8 mouse cellular contexts compared by ENCODE assay signal in the genomic region with DNA sequence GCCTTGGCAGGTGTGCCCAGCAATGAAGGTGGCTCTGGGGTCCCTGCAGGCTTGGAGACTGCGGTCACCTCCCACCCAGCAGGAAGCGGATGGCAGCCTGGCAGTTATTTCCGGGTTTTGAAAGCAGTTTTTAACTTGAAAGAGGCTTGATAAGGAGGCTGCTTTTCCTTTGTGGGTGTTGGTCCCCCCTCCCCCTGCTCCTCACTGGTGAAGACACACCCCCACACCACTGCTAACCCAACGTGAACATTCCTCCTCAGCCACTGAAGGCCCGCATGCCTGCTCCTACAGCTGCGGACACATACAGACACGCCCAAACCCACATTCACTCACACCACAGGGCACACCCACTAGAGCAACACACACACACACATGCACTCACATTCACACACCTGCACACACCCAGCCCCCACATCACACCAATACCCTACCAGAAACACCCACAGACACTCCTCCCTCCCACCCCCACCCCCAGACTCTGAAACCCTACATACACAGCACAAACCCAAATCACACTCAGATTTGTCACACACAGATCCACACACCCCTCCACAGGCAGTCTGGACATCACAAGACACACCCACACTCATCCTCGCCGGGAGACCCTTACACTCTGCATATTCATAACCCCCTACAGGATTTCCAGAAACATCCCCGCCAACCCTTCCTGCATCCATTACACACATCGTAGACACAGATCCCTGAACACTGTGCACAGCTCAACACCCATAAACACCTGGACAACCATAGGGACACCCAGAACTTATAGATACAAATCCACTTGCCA. TPM values are rescaled to one million over a fixed set of nuclear protein-coding genes. Genes with fewer than 3 reads are reported as not detected.
DNase-seq lines count a peak whose midpoint lies in the region; ATAC-seq and TF ChIP-seq lines count a peak whose summit lies in the region.

No protein-coding gene starts in this region.

- H3K27ac ChIP-seq in hindbrain, embryonic 10.5 days = peak overlapping the region; percentile 79
- H3K27ac ChIP-seq in hindbrain, postnatal 0 days = no peak overlapping the region; the same call in 1 of the 2 replicates
- peak overlapping the region; percentile 11; the same call in 1 of the 2 replicates for H3K27ac ChIP-seq in ES-E14 (ENCODE audit: insufficient read depth, low read depth, low read length, poor library complexity, severe bottlenecking)
- H3K27ac ChIP-seq in kidney, postnatal 0 days = peak overlapping the region; percentile 84

- no peaks in the 10 kb centered on the region for H3K9me3 ChIP-seq in hindbrain, embryonic 10.5 days
- no peaks in the 10 kb centered on the region for H3K9me3 ChIP-seq in hindbrain, postnatal 0 days (ENCODE audit: low read length)
- H3K9me3 ChIP-seq in ES-E14 (ENCODE audit: control insufficient read depth, insufficient read depth, low read depth, low read length) = no peaks in the 10 kb centered on the region
- H3K9me3 ChIP-seq in erythroblast, embryonic 14.5 days (ENCODE audit: control insufficient read depth, low read length) = no peaks in the 10 kb centered on the region
- no peaks in the 10 kb centered on the region for H3K9me3 ChIP-seq in kidney, postnatal 0 days (replicated peaks; ENCODE audit: low read length)

- no peak for DNase-seq in hindbrain, embryonic 10.5 days (ENCODE audit: low spot score)
- DNase-seq in hindbrain, postnatal 0 days (ENCODE audit: low spot score) = no peak
- DNase-seq in ES-E14 (ENCODE audit: low read depth, low spot score) = no peak
- peak; percentile 78 for DNase-seq in kidney, postnatal 0 days (ENCODE audit: low spot score)
- peak; percentile 87 for DNase-seq in lung, postnatal 36 days
- DNase-seq in thymus, postnatal 0 days (ENCODE audit: low spot score) = peak; percentile 96
- no peak for DNase-seq in layer of hippocampus, postnatal 36 days

- no peak for TF ChIP-seq CTCF in hindbrain, postnatal 0 days (IDR thresholded peaks at IDR 0.05; ENCODE audit: low read depth)
- no peak for TF ChIP-seq CTCF in kidney, postnatal 0 days (IDR thresholded peaks at IDR 0.05; ENCODE audit: low read depth)

- 44% methylated on average over 11 of the region's 11 CpGs for whole genome bisulfite sequencing in hindbrain, embryonic 10.5 days
- WGBS in hindbrain, postnatal 0 days = 48% methylated on average over 11 of the region's 11 CpGs
- 38% methylated on average over 11 of the region's 11 CpGs for WGBS in kidney, postnatal 0 days

- H3K27me3 ChIP-seq in hindbrain, embryonic 10.5 days (ENCODE audit: insufficient read depth, poor library complexity, severe bottlenecking) = 0 out of 2 replicates have a peak, but pooled peaks cover 9% of the 10 kb centered on the region
- no peaks in the 10 kb centered on the region for H3K27me3 ChIP-seq in hindbrain, postnatal 0 days (ENCODE audit: insufficient read depth, low read length)
- no peaks in the 10 kb centered on the region for H3K27me3 ChIP-seq in erythroblast, embryonic 14.5 days (ENCODE audit: control insufficient read depth)
- H3K27me3 ChIP-seq in kidney, postnatal 0 days (ENCODE audit: insufficient read depth, low read length) = no peaks in the 10 kb centered on the region

- no peak overlapping the region for H3K9ac ChIP-seq in hindbrain, postnatal 0 days (replicated peaks; ENCODE audit: low read length)
- peak overlapping the region; percentile 4; the same call in 1 of the 2 replicates for H3K9ac ChIP-seq in ES-E14 (ENCODE audit: insufficient read depth, low read depth, low read length, poor library complexity, severe bottlenecking)
- 0 out of 2 replicates have a peak overlapping the region, but pooled peaks have one; percentile 27 for H3K9ac ChIP-seq in kidney, postnatal 0 days (ENCODE audit: low read depth, low read length)

- no peak for ATAC-seq in hindbrain, postnatal 0 days
- peak; percentile 27; the same call in 1 of the 2 replicates for ATAC-seq in kidney, postnatal 0 days (replicated peaks; ENCODE audit: low FRiP score, low read depth)

- H3K4me2 ChIP-seq in hindbrain, postnatal 0 days (ENCODE audit: low read depth, low read length) = no peak overlapping the region
- H3K4me2 ChIP-seq in kidney, postnatal 0 days (ENCODE audit: low read length) = no peak overlapping the region

- H3K36me3 ChIP-seq in hindbrain, embryonic 10.5 days = peaks cover 9% of the 10 kb centered on the region
- no peaks in the 10 kb centered on the region for H3K36me3 ChIP-seq in hindbrain, postnatal 0 days (ENCODE audit: insufficient read depth, low read length)
- H3K36me3 ChIP-seq in ES-E14 (ENCODE audit: control insufficient read depth, insufficient read depth, low read length, poor library complexity, severe bottlenecking) = peaks cover 10% of the 10 kb centered on the region
- peaks cover 22% of the 10 kb centered on the region for H3K36me3 ChIP-seq in erythroblast, embryonic 14.5 days (ENCODE audit: control insufficient read depth)
- H3K36me3 ChIP-seq in kidney, postnatal 0 days (ENCODE audit: insufficient read depth, low read length) = peaks cover 3% of the 10 kb centered on the region

- in situ Hi-C loops in ES-E14 (cut with MboI; ENCODE audit: low sequenced_read_pairs in 2 of 2, unreplicated experiment in 2 of 2) = no loop called here

- H3K4me1 ChIP-seq in hindbrain, embryonic 10.5 days (replicated peaks) = peaks cover 52% of the 10 kb centered on the region
- no peaks in the 10 kb centered on the region for H3K4me1 ChIP-seq in hindbrain, postnatal 0 days (ENCODE audit: insufficient read depth, low read length)
- H3K4me1 ChIP-seq in ES-E14 (ENCODE audit: control insufficient read depth in 2 of 2, insufficient read depth in 2 of 2, low read length in 2 of 2, poor library complexity in 1 of 2) = peaks cover 7 to 33% of the 10 kb centered on the region in 2 experiments
- H3K4me1 ChIP-seq in erythroblast, embryonic 14.5 days (ENCODE audit: control insufficient read depth) = peaks cover 71% of the 10 kb centered on the region
- H3K4me1 ChIP-seq in kidney, postnatal 0 days (replicated peaks; ENCODE audit: insufficient read depth, low read length) = peaks cover 30% of the 10 kb centered on the region

- H3K4me3 ChIP-seq in hindbrain, embryonic 10.5 days = no peak overlapping the region
- no peak overlapping the region for H3K4me3 ChIP-seq in hindbrain, postnatal 0 days (ENCODE audit: low read length)
- peak overlapping the region; percentile 34 to 35; a peak in 3 of 4 replicates for H3K4me3 ChIP-seq in ES-E14 (ENCODE audit: insufficient read depth in 1 of 2, low read depth in 1 of 2, low read length in 2 of 2, poor library complexity in 1 of 2, severe bottlenecking in 1 of 2)
- peak overlapping the region; percentile 65 for H3K4me3 ChIP-seq in erythroblast, embryonic 14.5 days (replicated peaks)
- no peak overlapping the region for H3K4me3 ChIP-seq in kidney, postnatal 0 days (replicated peaks; ENCODE audit: low read depth, low read length)

TF ChIP-seq in ES-E14, 5 proteins besides CTCF, POLR2A, EP300 and RAD21:
- no peak for TF ChIP-seq HCFC1 (IDR thresholded peaks at IDR 0.05; ENCODE audit: borderline replicate concordance, insufficient read depth, low read length)

RNA-seq across cellular contexts. Expression of a gene that starts 6.8 kb away (rescaled TPM):
- polyA plus RNA-seq in hindbrain, embryonic 10.5 days (2016; fragmentation: Nextera tagmentation; extraction: Ambion mirVana) = 9.3 and 9.9 TPM in 2 replicates
- 13.3 and 16.7 TPM in 2 replicates for total RNA-seq in hindbrain, postnatal 0 days (2014; rRNA removed)
- 5.4 and 5.5 TPM in 2 replicates for polyA plus RNA-seq in hindbrain, postnatal 0 days (2015; fragmentation: Nextera tagmentation; extraction: Ambion mirVana)
- 11.0 and 12.6 TPM in 2 replicates for total RNA-seq in ES-E14 (2012; rRNA removed)
- 6.6 and 7.9 TPM in 2 replicates for polyA plus RNA-seq in erythroblast, embryonic 14.5 days (2012)
- polyA plus RNA-seq in kidney, postnatal 0 days (2015; fragmentation: Nextera tagmentation; extraction: Ambion mirVana) = 18.7 and 21.3 TPM in 2 replicates
- 28.4 and 35.1 TPM in 2 replicates for polyA plus RNA-seq in thymus, postnatal 0 days (2015; fragmentation: Nextera tagmentation; extraction: Ambion mirVana)
- total RNA-seq in layer of hippocampus, postnatal 36 days (2021) = 10 to 100 TPM; 20.8 to 22.3 TPM

Comparison
In these comparisons a context has a peak if more than half of its experiments do, and no peak if none do; other contexts are left out.
1. DNase-seq: peak in kidney, postnatal 0 days (single experiment), lung, postnatal 36 days (single experiment) and thymus, postnatal 0 days (single experiment); none in hindbrain, embryonic 10.5 days (single experiment), hindbrain, postnatal 0 days (single experiment), ES-E14 (single experiment) and layer of hippocampus, postnatal 36 days (0 of 2).
2. H3K4me3 ChIP-seq: peak in ES-E14 (2 of 2) and erythroblast, embryonic 14.5 days (single experiment); none in hindbrain, embryonic 10.5 days (single experiment), hindbrain, postnatal 0 days (single experiment) and kidney, postnatal 0 days (single experiment).